Mouse (Mus musculus): Measurements from ENCODE around the gene Errfi1. TPM values are rescaled to one million over a fixed set of nuclear protein-coding genes. Genes with fewer than 3 reads are reported as not detected.

Errfi1 gene
- polyA plus RNA-seq, 1 experiment from 2014 or later: 25.5 TPM

DNA sequence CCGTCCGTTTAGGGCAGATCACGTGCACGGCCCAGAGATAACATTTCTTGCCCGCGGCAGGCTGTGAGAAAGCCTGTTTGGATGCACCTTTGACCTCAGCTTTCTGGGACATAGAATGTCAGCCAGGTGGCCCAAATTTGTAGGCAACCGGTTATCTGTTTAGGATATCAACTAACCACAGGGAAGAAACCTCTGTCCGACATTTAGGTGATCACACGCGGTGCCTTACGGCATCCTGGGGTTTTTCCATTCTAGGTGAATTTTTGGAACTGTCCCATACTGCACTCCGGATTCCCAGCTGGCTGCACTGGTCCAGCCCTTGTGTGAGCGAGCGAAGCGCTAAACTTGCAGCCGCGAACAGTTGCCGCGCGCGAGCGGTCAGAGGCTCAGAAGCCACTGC, 25.9 kb downstream of the Errfi1 start:
- ATAC-seq (ENCODE audit: low read depth) (no peak), DNase-seq (ENCODE audit: low spot score) (no peak)
- H3K4me1 ChIP-seq (ENCODE audit: control insufficient read depth, insufficient read depth, low read length): no peaks in the 10 kb centered on the region
- H3K9ac ChIP-seq (ENCODE audit: low read depth, low read length): no peak overlapping the region
- no peak overlapping the region for H3K4me2 ChIP-seq (ENCODE audit: low read depth, low read length)
- no peaks in the 10 kb centered on the region for H3K27me3 ChIP-seq (replicated peaks; ENCODE audit: control insufficient read depth, insufficient read depth, low read length)
- WGBS: 96% methylated on average over 22 of the region's 22 CpGs
- H3K4me3 ChIP-seq (ENCODE audit: low read depth, low read length): no peak overlapping the region
- peaks cover 27% of the 10 kb centered on the region for H3K9me3 ChIP-seq (ENCODE audit: control insufficient read depth, low read length)
- H3K27ac ChIP-seq (replicated peaks; ENCODE audit: low read depth, low read length): no peak overlapping the region
- H3K36me3 ChIP-seq (ENCODE audit: control insufficient read depth, insufficient read depth, low read length): no peaks in the 10 kb centered on the region

DNA sequence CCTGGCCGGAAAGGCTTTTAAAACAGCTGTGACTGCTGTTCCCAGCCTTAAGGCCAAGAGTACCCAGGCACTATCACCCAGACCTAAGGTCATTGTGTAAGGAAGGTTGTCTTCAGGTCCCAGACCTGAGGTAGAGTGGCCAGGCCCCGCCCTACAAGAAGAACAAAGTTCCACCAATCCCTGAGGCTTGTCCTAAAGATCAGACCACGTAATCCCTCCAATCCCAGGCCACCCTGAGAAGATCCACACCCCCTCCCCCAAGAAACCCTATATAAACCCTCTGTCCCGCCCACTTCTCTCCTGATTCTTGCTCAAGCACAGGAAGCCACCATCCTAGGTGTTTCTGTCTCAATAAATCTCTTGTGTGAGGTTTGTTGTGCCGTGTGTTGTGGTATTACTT, 26.6 kb downstream of the Errfi1 start:
- Histone ChIP-seq H3K9ac (ENCODE audit: low read depth, low read length) (no peak overlapping the region), H3K9me3 (ENCODE audit: control insufficient read depth, low read length) (peaks cover 27% of the 10 kb centered on the region), H3K4me2 (ENCODE audit: low read depth, low read length) (no peak overlapping the region), H3K4me3 (ENCODE audit: low read depth, low read length) (no peak overlapping the region), H3K27me3 (replicated peaks; ENCODE audit: control insufficient read depth, insufficient read depth, low read length) (no peaks in the 10 kb centered on the region), H3K4me1 (ENCODE audit: control insufficient read depth, insufficient read depth, low read length) (no peaks in the 10 kb centered on the region), H3K27ac (replicated peaks; ENCODE audit: low read depth, low read length) (no peak overlapping the region), H3K36me3 (ENCODE audit: control insufficient read depth, insufficient read depth, low read length) (no peaks in the 10 kb centered on the region)
- 87% methylated on average over 5 of the region's 5 CpGs for WGBS
- no peak for DNase-seq (ENCODE audit: low spot score)
- ATAC-seq (ENCODE audit: low read depth): no peak

DNA sequence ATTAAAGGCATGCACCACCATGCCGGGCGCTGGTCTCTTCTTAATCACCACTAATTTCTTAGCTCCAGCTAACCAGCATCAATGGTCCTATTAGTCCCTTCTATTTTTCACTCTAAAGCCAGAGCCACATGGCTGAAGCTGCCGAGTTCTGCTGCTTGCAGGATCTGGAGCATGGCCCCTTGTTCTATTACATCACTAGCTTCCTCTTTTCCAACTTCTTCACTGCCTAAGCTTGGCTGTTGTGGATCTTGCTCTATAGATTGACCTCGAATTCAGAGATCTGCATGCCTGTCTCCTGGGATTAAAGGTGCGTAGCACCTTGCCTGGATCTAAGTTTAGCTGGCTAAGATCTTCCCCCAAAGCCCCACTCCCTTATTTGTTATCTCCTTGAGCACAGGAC, 28.9 kb downstream of the Errfi1 start:
- H3K4me2 ChIP-seq (ENCODE audit: low read depth, low read length): no peak overlapping the region
- no peaks in the 10 kb centered on the region for H3K4me1 ChIP-seq (ENCODE audit: control insufficient read depth, insufficient read depth, low read length)
- peaks cover 27% of the 10 kb centered on the region for H3K9me3 ChIP-seq (ENCODE audit: control insufficient read depth, low read length)
- DNase-seq (ENCODE audit: low spot score) (no peak), ATAC-seq (ENCODE audit: low read depth) (no peak)
- WGBS: 84% methylated on average over 5 of the region's 5 CpGs
- no peak overlapping the region for H3K4me3 ChIP-seq (ENCODE audit: low read depth, low read length)
- no peak overlapping the region for H3K27ac ChIP-seq (replicated peaks; ENCODE audit: low read depth, low read length)
- no peak overlapping the region for H3K9ac ChIP-seq (ENCODE audit: low read depth, low read length)
- no peaks in the 10 kb centered on the region for H3K36me3 ChIP-seq (ENCODE audit: control insufficient read depth, insufficient read depth, low read length)
- no peaks in the 10 kb centered on the region for H3K27me3 ChIP-seq (replicated peaks; ENCODE audit: control insufficient read depth, insufficient read depth, low read length)

DNA sequence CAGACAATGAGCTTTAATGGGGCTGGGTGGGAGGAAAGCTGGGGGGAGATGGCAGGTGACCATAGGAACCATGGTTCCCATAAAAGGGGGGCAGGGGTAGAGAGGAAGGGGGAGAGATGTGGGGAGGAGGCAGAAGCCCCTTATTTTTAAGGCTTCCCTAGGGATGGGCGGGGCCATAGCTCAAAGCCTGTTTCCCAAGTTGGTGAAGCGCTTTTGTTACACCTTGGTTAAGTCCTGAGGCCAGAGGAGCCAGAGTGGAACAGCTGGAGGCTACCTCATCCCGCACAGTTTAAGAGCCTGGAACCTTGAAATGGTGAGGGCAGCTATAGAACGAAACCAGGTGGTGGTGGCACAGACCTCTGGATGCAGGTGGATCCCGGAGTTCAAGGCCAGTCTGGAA, 34.2 kb downstream of the Errfi1 start:
- Histone ChIP-seq H3K9me3 (ENCODE audit: control insufficient read depth, low read length) (no peaks in the 10 kb centered on the region), H3K36me3 (ENCODE audit: control insufficient read depth, insufficient read depth, low read length) (no peaks in the 10 kb centered on the region), H3K4me3 (ENCODE audit: low read depth, low read length) (no peak overlapping the region), H3K4me1 (ENCODE audit: control insufficient read depth, insufficient read depth, low read length) (peaks cover 6% of the 10 kb centered on the region; the same call in 1 of the 2 replicates), H3K9ac (ENCODE audit: low read depth, low read length) (no peak overlapping the region), H3K27me3 (replicated peaks; ENCODE audit: control insufficient read depth, insufficient read depth, low read length) (no peaks in the 10 kb centered on the region), H3K4me2 (ENCODE audit: low read depth, low read length) (no peak overlapping the region), H3K27ac (replicated peaks; ENCODE audit: low read depth, low read length) (no peak overlapping the region)
- ATAC-seq (ENCODE audit: low read depth): no peak
- 68% methylated on average over 5 of the region's 5 CpGs for WGBS
- no peak for DNase-seq (ENCODE audit: low spot score)

DNA sequence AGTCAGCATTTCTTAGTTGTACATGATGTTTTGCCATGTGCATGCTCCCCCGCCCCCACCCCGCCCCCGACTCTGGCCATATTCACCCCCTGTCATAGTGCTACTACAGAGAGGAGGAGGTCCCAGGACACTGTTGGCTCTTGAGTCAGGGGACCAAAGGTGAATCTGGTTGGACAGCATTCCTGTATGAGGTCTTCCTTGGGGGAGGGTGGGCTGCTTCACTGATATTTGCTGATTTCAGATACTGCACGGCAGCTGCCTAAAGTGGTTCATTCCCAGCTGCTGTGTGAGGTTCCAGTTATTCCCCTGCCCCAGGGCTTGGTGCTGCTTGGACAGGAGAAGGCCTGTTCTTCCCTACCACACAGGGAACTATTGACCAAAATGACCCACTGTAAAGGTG, 34.8 kb downstream of the Errfi1 start:
- Histone ChIP-seq H3K4me2 (ENCODE audit: low read depth, low read length) (no peak overlapping the region), H3K9me3 (ENCODE audit: control insufficient read depth, low read length) (no peaks in the 10 kb centered on the region), H3K4me1 (ENCODE audit: control insufficient read depth, insufficient read depth, low read length) (peaks cover 6% of the 10 kb centered on the region; the same call in 1 of the 2 replicates), H3K9ac (ENCODE audit: low read depth, low read length) (no peak overlapping the region), H3K27ac (replicated peaks; ENCODE audit: low read depth, low read length) (no peak overlapping the region), H3K4me3 (ENCODE audit: low read depth, low read length) (no peak overlapping the region), H3K36me3 (ENCODE audit: control insufficient read depth, insufficient read depth, low read length) (no peaks in the 10 kb centered on the region), H3K27me3 (replicated peaks; ENCODE audit: control insufficient read depth, insufficient read depth, low read length) (no peaks in the 10 kb centered on the region)
- WGBS: 53% methylated on average over 4 of the region's 4 CpGs
- DNase-seq (ENCODE audit: low spot score) (peak; percentile 19), ATAC-seq (ENCODE audit: low read depth) (0 out of 2 replicates have a peak, but pooled peaks have one; percentile 17)

DNA sequence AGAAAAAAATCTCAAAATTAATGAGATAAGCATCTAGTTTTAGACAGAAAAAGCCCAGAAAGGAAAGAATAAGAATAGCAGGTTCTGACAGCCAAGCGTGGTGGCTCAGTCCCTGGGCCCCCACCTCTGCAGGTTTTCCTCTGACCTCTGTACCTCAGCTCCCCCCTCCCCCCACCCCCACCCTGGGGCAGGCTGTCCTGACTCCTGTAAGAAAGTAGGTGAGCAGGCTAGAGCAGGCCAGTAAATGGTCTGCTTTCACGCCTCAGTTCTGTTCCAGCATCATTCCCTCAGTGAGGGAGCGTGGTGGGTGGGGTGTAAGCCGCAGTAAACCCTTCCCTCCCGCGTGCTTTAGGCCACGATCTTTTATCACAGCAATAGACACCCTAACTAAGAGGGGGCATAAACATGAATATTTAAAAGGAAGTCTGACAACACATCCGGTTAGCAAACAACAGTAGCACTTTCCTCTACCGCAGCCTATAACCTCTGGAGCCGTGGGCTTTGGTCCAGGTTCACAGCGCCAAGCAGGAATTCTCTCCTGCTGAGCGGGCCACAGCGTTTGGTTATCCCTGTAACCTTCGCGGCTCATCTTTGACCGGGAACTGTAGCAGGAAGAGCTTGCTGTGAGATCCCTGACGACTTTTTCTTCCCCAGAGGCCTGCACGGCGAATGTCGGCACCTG, 35.7 kb downstream of the Errfi1 start:
- no peak overlapping the region for H3K9ac ChIP-seq (ENCODE audit: low read depth, low read length)
- no peaks in the 10 kb centered on the region for H3K27me3 ChIP-seq (replicated peaks; ENCODE audit: control insufficient read depth, insufficient read depth, low read length)
- H3K4me3 ChIP-seq (ENCODE audit: low read depth, low read length): no peak overlapping the region
- peak overlapping the region; percentile 27; the same call in 1 of the 2 replicates for H3K4me2 ChIP-seq (ENCODE audit: low read depth, low read length)
- H3K27ac ChIP-seq (replicated peaks; ENCODE audit: low read depth, low read length): peak overlapping the region; percentile 17; the same call in 1 of the 2 replicates
- no peak for DNase-seq (ENCODE audit: low spot score)
- peaks cover 6% of the 10 kb centered on the region; the same call in 1 of the 2 replicates for H3K4me1 ChIP-seq (ENCODE audit: control insufficient read depth, insufficient read depth, low read length)
- no peak for ATAC-seq (ENCODE audit: low read depth)
- no peaks in the 10 kb centered on the region for H3K9me3 ChIP-seq (ENCODE audit: control insufficient read depth, low read length)
- no peaks in the 10 kb centered on the region for H3K36me3 ChIP-seq (ENCODE audit: control insufficient read depth, insufficient read depth, low read length)
- WGBS: 35% methylated on average over 20 of the region's 20 CpGs

DNA sequence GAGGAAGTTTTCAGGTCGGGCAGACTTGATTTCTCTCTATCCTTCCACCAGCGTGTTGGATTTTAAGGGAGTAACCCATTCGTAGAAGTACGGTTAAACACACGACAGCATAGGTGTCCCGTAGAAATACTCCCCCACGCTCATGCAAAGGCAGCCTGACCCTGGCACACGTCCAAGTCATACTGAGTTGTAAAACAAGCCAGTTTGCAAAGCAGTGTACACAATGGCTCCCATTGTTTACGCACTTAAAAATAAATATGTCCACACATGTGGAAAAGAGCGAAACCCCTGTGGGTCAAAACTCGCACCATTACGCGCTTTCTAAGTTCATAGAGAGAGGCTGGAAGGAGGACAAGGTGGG, 36.2 kb downstream of the Errfi1 start:
- WGBS: 41% methylated on average over 13 of the region's 13 CpGs
- Histone ChIP-seq H3K27ac (replicated peaks; ENCODE audit: low read depth, low read length) (peak overlapping the region; percentile 17; the same call in 1 of the 2 replicates), H3K9me3 (ENCODE audit: control insufficient read depth, low read length) (no peaks in the 10 kb centered on the region), H3K4me3 (ENCODE audit: low read depth, low read length) (no peak overlapping the region), H3K27me3 (replicated peaks; ENCODE audit: control insufficient read depth, insufficient read depth, low read length) (no peaks in the 10 kb centered on the region), H3K36me3 (ENCODE audit: control insufficient read depth, insufficient read depth, low read length) (no peaks in the 10 kb centered on the region), H3K4me2 (ENCODE audit: low read depth, low read length) (peak overlapping the region; percentile 27; the same call in 1 of the 2 replicates), H3K9ac (ENCODE audit: low read depth, low read length) (no peak overlapping the region), H3K4me1 (ENCODE audit: control insufficient read depth, insufficient read depth, low read length) (peaks cover 6% of the 10 kb centered on the region; the same call in 1 of the 2 replicates)
- peak; percentile 69 for DNase-seq (ENCODE audit: low spot score)
- no peak for ATAC-seq (ENCODE audit: low read depth)

DNA sequence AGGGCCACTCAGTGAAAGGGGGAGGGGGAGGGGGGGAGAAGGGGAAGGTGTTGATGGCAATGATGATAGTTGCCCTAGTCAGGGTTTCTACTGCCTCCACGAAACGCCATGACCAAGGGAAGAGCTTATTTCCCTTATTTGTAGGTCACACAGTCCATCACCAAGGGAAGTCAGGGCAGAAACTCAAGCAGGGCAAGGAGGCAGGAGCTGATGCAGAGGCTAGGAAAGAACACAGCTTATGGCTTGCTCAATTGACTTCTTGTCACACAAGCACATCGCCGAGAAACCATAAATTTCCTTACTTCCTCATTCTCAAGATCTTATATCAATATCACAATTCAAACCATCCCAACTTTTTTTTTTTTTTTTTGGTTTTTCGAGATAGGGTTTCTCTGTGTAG, 37.6 kb downstream of the Errfi1 start:
- WGBS: 66% methylated on average over 5 of the region's 5 CpGs
- H3K4me1 ChIP-seq (ENCODE audit: control insufficient read depth, insufficient read depth, low read length): peaks cover 6% of the 10 kb centered on the region; the same call in 1 of the 2 replicates
- no peak overlapping the region for H3K4me2 ChIP-seq (ENCODE audit: low read depth, low read length)
- DNase-seq (ENCODE audit: low spot score): no peak
- H3K4me3 ChIP-seq (ENCODE audit: low read depth, low read length): no peak overlapping the region
- peaks cover 6% of the 10 kb centered on the region for H3K36me3 ChIP-seq (ENCODE audit: control insufficient read depth, insufficient read depth, low read length)
- no peak overlapping the region for H3K27ac ChIP-seq (replicated peaks; ENCODE audit: low read depth, low read length)
- no peak overlapping the region for H3K9ac ChIP-seq (ENCODE audit: low read depth, low read length)
- H3K27me3 ChIP-seq (replicated peaks; ENCODE audit: control insufficient read depth, insufficient read depth, low read length): no peaks in the 10 kb centered on the region
- no peaks in the 10 kb centered on the region for H3K9me3 ChIP-seq (ENCODE audit: control insufficient read depth, low read length)
- no peak for ATAC-seq (ENCODE audit: low read depth)
